Mouse (Mus musculus) ES-Bruce4 (cell line): ENCODE results near the gene Rab26.

Experiments used
- CTCF ChIP-seq: IDR thresholded peaks from one replicate; pipeline ENCODE4 v1.8.1; 2011; ENCODE audit warnings: low read depth, low read length
- POLR2A ChIP-seq: IDR thresholded peaks from one replicate; pipeline ENCODE4 v1.8.1; 2011; ENCODE audit warnings: low read length; ENCODE audit not compliant: insufficient read depth

GRCm38 (mm10) chr17:24563638-24564037 lies 29.6 kb upstream of the Rab26 start:
- TF ChIP-seq CTCF (no peak), POLR2A (no peak)
